Mouse (Mus musculus): ENCODE measurements at regions not wholly inside any gene's neighbourhood (a gene's known extent, or its start where the extent isn't known, plus 50 kb on each side); places are given as distances from the start of the nearest gene placed in this dataset.

DNA sequence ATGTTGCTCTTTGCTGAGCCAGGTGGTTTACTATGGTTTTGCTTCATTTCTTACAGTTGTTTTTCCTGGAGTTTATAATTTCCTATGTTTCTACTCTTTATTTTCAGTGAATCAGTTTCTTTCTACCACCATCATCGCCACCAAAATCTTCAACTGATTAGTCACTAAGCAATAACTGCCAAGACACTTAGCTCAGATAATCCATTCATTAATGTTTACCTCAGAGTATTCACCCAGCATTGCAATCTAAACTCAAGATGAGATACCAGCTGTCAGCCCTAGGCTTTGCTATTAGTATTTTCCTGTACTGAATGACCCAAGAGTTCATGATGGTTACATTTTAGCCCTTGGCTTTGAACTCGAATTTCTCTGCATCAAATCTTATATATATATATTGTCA is 96.8 kb upstream of the Cadm1 start:
- in situ Hi-C loops (cut with MboI, MseI): no loop called here

DNA sequence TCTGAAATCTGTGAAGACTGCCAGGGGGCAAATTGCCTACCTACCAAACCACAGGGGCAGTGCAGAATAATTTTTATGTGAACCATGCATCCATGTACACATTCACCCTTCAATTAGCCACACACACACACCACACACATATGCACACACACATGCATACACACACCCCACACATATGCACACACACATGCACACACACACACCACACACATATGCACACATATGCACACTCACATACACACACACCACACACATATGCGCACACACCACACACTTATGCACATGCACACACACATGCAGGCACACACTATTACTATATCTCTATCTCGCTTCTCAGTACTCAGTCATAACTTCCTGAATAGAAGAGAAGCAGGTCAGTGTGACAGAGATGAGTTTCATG is 95.9 kb upstream of the Cadm1 start:
- in situ Hi-C loops (cut with MboI, MseI): no loop called here

DNA sequence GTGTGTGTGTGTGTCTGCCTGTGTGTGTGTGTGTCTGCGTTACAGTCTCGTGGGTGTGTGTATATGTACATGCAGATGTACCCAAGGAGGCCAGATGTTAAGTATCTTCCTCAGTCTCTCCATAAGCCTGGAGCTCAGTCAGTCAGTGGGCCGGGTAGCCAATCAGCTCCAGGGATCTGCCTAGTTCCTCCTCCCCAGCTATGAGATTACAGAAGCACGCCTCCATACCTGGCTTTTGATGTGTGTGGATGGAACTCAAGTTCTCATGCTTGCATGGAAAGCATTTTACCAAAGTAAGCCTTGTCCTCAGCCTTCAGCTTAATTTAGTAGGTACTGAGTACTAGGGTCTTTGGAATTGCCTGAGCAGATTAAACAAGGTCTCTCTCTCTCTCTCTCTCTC is 91.0 kb upstream of the Cadm1 start:
- in situ Hi-C loops (cut with MboI, MseI): no loop called here

DNA sequence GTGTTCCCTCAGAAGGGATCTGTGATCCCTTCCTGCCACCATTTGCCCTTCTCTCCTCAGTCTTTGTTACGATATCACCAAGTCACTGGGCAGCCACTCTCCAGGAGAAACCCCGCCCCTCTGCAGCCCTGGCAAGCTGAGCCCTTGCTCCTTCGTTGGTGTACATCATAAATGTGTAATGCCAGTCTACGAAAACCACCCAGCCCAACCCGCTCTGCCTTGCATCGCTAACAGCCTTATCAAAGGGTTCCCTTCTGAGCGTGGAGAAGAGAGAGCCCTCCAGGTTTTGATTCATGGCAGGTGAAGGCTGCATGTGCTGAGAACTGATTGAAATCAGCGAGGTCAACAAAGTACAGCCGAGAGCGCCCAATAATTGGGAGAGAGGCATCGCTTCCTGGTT is 90.5 kb upstream of the Cadm1 start:
- in situ Hi-C loops (cut with MboI, MseI): no loop called here

DNA sequence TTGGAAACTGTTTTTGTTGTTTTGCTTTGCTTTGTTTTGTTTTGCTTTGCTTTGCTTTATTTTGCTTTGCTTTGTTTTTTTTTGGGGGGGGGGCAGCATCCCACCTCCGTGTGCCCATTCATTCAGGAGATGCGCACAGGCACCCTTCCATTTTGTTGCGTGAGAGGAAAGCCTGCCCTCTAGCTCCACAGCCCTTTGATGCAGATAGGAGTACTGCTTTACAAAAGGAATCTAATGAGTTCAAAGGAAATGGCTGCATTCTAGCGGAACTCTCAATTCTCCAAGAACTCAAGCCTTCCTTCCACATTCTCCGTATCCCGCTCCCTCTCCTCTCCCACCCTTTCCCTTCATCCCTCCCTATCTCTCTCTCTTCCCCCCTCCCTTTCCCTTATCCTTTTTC is 89.8 kb upstream of the Cadm1 start:
- in situ Hi-C loops (cut with MboI, MseI): loop anchor here (10.0 kb wide), 1 partner anchor 1785 kb away; no protein-coding TSS in a partner anchor

DNA sequence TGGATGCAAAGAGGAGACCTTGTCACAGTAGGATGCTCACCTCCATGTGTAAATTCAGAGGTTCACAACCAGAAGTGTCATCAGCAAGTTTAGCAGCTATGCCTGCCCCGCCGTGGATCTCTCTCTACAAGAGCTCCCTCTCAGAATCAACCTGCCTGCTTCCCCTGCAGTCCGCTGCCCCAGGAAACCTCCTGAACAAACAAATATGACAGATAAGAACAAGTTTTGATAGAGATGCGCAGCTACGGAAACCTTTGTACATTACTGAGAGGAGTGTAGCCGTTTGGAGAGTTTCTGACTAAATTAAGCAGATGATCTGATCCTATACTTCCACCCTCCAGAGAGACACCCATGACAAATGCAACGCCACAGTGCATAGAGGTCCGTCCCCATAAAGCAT is 88.8 kb upstream of the Cadm1 start:
- in situ Hi-C loops (cut with MboI, MseI): loop anchor here (10.0 kb wide), 1 partner anchor 1784 kb away; no protein-coding TSS in a partner anchor

DNA sequence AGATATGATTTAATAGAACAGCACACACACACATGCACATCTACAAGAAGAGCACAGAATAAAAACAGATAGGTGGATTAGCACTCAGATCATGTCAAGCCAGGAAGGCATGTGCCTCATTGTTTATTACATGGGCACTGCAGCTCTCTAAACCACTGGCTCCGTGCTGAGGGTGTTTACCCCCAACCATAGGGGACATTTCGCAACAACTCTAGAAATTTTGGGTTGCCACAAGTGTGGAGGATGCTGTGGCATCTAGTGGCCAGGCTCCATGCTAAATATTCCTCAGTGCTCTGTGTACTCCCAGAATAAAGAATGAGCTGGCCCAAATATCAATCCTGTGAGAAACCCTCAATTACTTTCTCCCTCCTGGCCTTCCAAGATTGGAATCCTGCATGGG is 85.8 kb upstream of the Cadm1 start:
- in situ Hi-C loops (cut with MboI, MseI): loop anchor here (10.0 kb wide), 1 partner anchor 1781 kb away; no protein-coding TSS in a partner anchor

DNA sequence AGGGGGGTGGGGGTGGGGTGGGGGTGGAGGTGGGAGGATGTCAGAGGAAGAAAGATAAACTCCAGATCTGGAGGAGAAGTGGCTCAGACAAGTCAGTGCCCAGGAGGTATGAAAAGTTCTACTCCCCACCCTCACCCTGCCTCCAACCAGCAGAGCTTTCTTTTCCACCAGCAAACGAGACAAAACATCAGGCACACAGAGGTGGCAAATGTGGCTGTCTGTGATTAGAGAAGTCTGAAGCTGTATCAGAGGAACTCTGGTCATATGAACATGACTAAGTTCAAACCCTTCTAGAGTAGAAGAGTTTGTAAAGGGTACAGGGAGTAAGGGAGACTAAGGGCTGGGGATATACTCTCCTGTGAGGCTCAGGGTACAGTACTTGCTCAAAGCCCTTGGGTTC is 85.2 kb upstream of the Cadm1 start:
- in situ Hi-C loops (cut with MboI, MseI): loop anchor here (10.0 kb wide), 1 partner anchor 1780 kb away; no protein-coding TSS in a partner anchor

DNA sequence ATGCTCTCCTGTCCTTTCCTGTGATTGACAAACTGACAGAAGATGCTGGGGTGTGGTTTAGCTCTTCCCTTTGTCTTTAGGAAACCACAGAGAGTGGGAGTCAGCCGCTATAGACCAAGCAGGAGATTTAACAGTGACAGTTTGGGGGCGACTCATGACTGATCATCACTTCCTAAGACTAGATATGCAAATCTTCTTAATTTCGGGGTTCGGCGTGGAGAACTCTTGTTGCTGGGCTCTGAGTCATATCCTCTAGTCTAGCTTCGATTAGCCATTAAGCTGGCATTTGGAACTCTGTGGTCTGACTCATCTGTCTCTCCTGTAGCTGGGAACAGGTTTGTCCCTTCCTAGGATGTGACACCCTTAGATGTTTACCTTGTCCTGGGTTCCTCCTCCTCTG is 84.6 kb upstream of the Cadm1 start:
- in situ Hi-C loops (cut with MboI, MseI): loop anchor here (10.0 kb wide), 1 partner anchor 1779 kb away; no protein-coding TSS in a partner anchor

DNA sequence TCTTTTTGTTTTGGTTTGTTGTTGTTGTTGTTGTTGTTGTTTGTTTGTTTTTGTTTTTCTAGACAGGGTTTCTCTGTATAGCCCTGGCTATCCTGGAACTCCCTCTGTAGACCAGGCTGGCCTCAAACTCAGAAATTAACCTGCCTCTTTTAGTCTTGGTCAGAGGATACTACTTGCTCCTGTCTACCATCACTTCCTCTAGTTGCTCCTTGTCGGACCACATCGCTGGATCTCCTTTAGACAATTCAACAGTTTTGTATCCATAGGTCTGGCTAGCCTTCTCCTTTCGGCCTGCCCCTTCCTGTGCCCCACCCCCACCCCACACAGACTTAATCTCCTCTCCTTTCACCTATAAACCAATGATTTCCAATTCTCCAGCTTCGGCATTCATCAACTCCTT is 77.2 kb upstream of the Cadm1 start:
- in situ Hi-C loops (cut with MboI, MseI): no loop called here

DNA sequence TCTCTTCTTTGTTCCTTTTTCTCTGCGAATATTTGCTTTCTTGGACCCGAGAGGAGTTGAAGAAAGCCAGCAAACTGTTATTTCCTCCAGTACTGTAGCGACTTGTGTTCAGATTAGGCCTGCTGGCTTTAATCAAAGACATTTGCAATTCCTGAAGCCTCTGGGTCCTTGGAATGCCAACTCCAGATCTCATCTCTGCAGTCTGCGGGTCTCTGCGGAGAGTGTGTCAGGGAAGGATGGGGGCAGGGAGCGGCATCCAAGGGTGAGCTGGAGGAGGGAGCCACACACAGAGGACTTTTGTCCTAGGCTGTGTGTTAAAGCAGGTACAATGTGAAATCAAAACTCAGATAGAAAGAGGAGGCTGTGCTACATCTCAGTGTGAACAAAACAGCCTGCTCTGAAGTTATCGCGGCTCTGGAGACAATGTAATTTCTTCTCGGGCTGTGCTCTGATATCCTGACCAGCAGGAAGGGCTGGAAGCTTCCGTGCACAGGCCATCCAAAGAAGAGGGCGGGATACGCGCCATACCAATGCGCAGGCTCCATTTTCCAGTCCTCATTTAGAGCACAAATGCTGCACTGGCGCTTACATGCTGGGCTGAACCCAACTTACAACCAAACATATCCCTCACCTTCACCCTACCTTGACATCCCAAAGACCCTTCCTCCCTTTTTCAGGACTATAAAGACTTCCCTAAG is 71.1 kb upstream of the Cadm1 start:
- in situ Hi-C loops (cut with MboI, MseI): no loop called here

DNA sequence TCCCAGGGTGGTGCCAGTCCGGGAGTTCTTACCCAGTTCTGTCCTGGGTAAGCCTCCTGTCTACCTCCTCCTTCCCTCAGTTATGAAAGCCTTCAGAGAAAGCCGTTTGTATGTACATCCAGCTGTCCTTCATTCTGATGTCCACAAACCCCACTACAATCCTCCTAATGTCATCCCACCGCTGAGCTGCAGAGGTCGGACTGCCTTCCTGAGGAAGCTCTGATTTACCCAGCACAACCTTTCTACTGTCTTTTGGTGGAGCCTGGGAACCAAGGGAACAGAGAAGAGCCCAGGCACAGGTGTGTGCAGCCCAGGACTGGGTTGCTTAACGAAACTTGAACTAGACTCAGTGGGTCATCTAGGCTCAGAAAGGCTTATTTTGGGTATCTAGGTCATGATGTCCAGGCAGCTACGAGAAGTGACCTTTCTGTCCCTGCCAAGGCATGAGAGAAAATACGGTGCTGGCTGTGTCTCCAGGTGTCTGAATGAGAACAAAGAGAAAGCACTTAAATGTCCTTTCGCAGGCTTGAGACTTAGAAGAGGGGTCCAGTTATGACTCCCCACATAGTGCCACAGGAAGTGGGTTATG is 70.4 kb upstream of the Cadm1 start:
- in situ Hi-C loops (cut with MboI, MseI): no loop called here

DNA sequence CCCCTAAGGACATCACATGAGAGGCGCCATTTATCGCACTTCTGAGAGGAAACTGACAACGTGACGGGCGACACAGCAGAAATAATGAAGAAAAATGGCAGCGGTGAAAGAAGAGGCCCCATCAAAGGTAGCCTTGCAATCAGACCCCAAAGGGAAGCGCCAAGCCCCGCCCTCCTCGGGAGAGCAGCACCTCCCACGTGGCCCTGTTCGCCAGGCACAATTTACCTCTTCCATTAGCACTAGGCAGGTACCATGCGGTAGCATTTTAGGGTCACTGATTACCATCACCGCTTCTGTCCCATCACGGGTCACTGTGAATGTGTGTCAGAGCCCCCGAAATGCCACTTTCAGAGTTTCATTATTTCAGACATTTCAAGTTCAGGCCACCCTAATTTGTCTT is 69.7 kb upstream of the Cadm1 start:
- in situ Hi-C loops (cut with MboI, MseI): no loop called here

DNA sequence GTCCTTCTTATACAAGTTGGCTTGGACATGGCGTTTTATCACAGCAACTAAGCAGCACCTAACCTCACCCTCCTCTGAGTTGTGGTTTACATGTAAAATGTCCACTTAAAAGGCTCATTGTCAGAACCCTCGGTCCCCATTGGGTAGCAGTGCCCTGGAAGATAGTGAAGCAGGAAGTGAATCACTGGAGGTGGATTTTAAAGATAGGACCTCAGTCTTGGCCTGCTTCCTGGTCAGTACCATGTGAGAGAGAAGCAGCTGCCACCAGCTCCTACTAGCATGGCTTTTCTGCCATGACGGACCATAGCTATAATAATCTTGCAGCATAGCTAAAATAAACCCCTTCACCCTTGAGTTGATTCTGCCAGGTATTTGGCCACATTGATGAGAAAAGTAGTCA is 68.1 kb upstream of the Cadm1 start:
- in situ Hi-C loops (cut with MboI, MseI): no loop called here

DNA sequence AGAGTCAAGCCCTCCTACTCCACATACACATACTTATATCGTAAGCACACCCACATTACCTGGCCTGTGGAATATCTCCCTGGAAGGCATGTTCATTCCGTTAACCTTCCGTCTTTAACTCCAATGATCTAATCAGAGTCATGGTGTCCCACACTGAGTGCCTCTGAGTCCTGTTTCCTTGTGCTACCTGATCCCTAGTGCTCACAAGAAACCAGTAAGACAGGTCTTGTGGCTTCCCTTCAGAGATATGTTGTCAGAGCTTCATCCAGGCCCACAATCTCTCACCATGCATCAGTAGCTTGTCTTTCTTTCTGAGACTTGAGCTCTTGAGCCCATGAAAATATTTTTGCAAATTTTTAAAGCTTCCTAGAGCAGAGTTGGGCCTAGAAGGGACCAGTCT is 63.2 kb upstream of the Cadm1 start:
- in situ Hi-C loops (cut with MboI, MseI): no loop called here

DNA sequence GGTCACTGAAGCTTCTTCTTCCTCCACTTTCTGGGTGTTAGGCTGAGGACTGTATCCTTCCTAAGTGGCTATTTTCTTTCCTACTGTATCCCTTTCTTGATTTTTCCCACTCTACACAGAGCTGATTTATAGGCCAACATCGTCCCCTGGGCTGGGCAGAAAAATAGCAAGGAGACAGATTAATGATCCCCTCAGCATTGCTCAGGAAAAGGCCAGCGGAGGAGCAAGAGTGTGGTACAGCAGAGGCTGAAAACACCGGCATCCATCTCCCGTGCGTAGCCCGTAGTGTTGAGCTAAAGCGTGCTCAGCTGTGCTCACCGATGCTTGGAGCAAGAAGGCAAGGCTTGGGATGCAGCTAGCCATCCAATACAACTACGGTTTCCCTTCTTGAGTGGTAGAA is 62.2 kb upstream of the Cadm1 start:
- in situ Hi-C loops (cut with MboI, MseI): no loop called here

DNA sequence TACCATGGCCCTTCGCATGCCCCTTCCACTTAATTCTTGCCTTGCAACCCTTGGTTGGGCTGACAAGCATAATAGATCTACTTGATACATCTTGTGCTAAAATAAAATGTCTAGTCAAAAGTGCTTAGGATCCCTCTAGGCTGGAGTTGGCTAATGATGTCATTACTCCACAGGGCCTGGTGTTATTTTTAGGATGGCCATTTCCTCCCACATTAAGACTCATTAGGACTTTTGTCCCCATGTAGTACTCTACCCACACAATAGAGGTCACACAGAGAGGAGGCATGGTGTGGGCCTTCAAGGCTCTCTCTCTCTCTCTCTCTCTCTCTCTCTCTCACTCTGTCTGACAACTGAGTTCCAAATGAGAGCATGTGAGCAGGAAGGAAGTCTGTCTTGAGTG is 60.4 kb upstream of the Cadm1 start:
- in situ Hi-C loops (cut with MboI, MseI): no loop called here

DNA sequence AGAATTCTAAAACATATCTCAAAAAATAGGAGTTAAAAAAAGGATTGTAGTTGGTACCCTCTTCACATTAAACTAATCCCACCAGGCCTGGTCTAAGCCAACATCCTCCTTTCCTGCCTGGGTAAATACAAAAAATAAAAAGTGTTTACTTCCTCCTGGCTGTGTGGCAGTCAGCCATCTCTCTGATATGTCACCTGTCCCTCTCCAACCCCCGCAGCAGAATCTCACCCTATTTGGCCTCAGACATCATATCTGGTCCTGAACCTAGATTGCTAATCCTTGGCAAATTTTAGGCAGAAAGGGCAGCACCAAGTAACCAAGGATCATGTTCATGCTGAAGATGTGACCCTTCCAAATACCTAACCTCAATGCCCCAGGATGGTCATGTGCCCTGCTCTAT is 59.2 kb upstream of the Cadm1 start:
- in situ Hi-C loops (cut with MboI, MseI): no loop called here

DNA sequence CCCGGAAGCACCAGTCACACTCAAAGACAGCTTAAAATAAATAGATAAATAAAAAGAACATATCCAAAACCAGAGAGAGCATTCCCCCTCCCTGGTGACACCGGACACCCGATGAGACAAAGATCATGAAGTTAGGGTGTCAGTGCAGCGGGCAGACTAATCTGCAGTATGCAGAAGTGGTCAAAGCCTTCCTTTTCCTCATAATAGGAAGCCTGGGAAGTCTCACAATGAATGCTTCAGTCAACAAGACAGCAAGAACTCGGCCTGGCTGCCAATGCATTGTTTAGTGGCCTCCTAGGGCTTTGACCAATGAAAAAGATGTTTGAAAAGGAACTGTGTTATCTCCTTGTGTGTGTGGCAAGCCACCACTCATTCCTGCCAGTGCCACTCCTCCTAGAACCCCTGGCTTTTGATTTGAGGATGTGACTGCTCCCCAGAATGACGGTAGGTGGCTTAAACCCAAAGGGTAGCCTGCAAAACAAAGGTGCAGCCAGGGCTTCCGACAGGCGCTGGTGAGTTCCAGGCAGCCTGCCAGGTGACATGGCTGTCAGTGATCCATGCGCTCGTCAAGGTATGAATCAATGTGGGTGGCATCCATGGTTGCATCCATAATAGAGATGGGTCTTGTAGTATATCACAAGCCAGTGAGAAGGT is 58.1 kb upstream of the Cadm1 start:
- in situ Hi-C loops (cut with MboI, MseI): no loop called here

DNA sequence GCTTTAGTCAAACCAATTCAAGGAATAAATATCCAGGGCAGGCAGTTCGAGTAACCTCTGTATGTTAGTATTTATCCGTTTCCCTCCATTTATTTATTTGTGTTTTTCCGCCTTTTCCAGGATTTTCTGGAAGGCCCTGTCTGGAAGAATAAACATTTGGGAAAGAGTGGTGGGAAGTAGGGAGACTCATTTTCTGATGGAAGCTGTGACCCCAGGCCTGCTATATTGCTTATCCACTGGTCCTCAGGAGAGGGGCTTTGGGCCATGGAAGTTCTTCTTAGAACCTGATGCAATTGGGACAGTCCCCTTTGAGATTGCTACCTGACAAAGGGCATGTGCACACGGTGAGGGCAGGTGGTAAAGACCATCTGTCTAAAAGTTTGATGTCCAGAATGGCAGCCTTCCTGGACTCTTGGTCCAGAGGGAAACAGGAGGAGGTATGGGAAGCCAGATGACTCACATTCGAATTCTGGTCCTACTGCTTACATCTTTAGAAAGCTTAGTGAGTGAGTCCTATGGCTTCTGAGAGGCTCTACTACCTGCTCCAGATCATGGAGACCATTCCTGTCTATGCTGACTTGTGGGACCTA is 56.1 kb upstream of the Cadm1 start:
- in situ Hi-C loops (cut with MboI, MseI): no loop called here

DNA sequence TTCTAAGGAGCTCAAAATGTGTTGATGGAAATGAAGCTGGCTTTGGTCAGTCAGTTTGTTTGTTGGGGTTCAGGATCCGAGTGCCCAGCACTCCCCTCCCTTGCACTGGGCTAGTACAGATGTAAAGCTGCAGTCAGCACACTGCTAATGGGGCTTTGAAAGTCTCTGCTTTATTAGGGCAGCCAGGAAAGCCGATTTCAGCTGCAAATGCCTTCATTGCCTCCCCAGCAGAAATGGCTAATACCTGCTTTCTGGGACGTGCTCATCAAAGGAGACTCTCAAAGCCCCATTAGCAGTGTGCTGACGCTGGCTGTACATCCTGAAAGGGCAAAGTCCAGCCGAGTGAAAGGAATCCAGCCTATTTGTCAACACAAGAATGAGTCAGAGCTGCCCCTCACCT is 55.2 kb upstream of the Cadm1 start:
- in situ Hi-C loops (cut with MboI, MseI): no loop called here

DNA sequence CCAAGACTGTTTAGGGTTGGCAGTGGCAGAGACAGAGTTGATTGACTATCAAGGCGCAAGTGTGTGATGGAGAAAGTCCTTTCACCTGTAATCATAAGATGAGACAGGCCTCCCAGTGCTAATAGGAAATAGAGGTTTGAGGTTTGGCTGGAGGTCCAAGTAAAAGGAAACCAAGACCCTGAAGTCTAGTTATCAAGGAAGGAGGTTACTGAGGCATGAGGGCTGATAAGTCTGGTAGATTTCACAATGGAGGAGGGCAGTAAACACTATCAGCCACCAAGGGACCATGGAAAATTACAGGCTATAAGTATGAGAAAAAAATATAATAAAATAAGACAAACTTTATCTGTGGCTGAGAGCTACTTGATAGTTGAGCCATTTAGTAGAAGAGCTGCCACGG is 52.1 kb upstream of the Cadm1 start:
- in situ Hi-C loops (cut with MboI, MseI): no loop called here
